Mouse (Mus musculus) embryonic fibroblast, embryonic 13.5 days (primary cell): ENCODE results near the gene Tmem126b. TPM values are rescaled to one million over a fixed set of nuclear protein-coding genes. Genes with fewer than 3 reads are reported as not detected.

Experiments used
- H3K27ac ChIP-seq: 2 replicates; pipeline ENCODE4 v1.5.1; 2012; ENCODE audit warnings: low read length, control low read depth, inconsistent platforms; ENCODE audit not compliant: insufficient read depth
- H3K4me1 ChIP-seq: 2 replicates; pipeline ENCODE4 v1.6.1; 2011; ENCODE audit warnings: low read length; ENCODE audit not compliant: control insufficient read depth, insufficient read depth
- H3K4me3 ChIP-seq: 2 replicates; pipeline ENCODE4 v1.5.1; 2011; ENCODE audit warnings: mild to moderate bottlenecking, control low read depth, low read length; ENCODE audit not compliant: insufficient read depth
- CTCF ChIP-seq: IDR thresholded peaks from 2 replicates; pipeline ENCODE4 v1.5.1; 2011; ENCODE audit warnings: mild to moderate bottlenecking, control low read depth, low read length, moderate library complexity, borderline replicate concordance; ENCODE audit not compliant: insufficient read depth
- POLR2A ChIP-seq: IDR thresholded peaks from 2 replicates; pipeline ENCODE4 v1.6.1; 2011; ENCODE audit warnings: low read depth, mild to moderate bottlenecking, control low read depth, low read length, moderate library complexity
- polyA plus RNA-seq: library from polyadenylated mRNA; stranded (reverse); fragments of >200 nt; gene quantifications from 2 replicates; pipeline ENCODE4 v1.2.4, GENCODE M21; 2011; ENCODE audit warnings: low read depth; ENCODE audit not compliant: missing spikeins, insufficient read length

The Tmem126b gene
- 16.8 and 19.1 TPM in 2 replicates for polyA plus RNA-seq

DNA sequence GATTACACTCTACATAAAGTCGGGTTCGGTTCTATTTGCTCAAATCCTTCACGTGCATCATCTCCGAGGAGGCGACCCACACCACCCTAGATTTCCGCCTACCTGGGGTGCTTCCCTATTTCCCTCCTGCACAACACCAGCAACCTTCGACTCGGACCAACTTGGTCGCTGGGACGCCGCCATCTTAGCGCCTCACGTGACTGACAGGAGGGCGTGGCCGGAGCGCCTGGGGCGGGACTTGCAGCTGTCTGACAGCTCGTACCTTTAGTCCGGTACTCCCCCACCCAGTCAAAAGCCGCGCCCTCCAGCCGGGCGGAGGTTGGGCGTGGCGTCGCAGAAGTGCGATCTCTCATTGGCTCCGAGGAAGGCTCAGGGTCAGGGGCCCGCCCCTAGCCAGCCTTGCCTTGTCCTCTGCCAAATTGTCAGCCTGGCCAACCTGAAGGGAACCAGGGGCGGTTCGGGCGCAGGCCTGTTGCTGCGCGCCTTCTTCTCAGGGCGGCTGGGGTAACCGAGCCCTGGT lies at the start of gene Tmem126b:
Gene Tmem126b (minus strand): TSS at position 209 of the 520 bp plus-strand sequence.
- no peak within 1 kb of the TSS for H3K27ac ChIP-seq
- TF ChIP-seq POLR2A (peak; percentile 91), CTCF (no peak)

DNA sequence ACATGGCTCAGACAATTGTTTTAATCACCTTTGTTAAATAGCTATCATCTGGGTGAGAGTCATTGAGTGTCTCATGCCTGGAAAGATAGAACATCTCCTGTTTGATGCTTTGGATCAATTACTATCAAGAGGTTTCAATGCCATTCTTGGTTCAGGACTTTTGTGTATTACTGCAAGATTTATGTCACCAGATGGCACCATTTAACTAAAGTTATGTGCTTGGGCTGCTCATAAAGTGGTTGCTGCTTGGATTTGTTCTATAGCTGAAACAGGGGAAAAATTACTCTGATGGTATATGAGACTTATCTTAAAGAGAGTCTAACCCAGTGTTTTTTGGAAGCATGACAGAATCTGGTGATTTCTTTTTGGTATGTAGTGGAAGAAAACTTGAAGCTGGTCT lies 36.5 kb upstream of the Tmem126b start:
- no peak overlapping the region for H3K27ac ChIP-seq
- no peak for TF ChIP-seq POLR2A
- TF ChIP-seq CTCF, result no peak
- no peaks in the 10 kb centered on the region for H3K4me1 ChIP-seq
- H3K4me3 ChIP-seq, result no peak overlapping the region

More for the DNA sequence above, at the start of gene Tmem126b:
- peaks cover 5% of the 10 kb centered on the region; the same call in 1 of the 2 replicates for H3K4me1 ChIP-seq
- peak within 1 kb of the TSS; percentile 78 for H3K4me3 ChIP-seq

DNA sequence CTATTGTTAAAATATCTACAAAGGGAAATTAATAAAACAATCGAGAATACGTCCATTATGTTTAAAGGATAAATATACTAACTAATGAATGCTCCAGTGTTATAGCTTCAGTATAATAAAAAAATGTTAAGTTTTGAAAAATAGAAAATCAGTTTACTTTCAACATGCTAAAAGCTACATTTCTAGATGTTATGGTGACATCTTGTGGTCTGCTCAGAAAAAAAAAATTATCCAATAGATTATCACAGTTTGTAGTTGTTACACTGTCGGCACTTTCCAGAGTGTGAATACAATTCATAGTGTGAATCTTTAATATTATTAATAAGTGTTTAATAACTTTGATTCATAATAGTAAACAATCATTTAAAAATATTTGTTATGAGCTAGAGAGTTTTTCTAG lies 32.3 kb upstream of the Tmem126b start:
- TF ChIP-seq CTCF (no peak), POLR2A (no peak)
- no peak overlapping the region for H3K4me3 ChIP-seq
- H3K4me1 ChIP-seq, result no peaks in the 10 kb centered on the region
- H3K27ac ChIP-seq, result no peak overlapping the region

- Histone ChIP-seq H3K4me1 (no peaks in the 10 kb centered on the region), H3K4me3 (no peak overlapping the region), H3K27ac (no peak overlapping the region)
- no peak for TF ChIP-seq CTCF
Observed at GRCm38 (mm10) chr7:90482607-90483006, 6.8 kb upstream of the Tmem126b start.

- H3K4me1 ChIP-seq, result peaks cover 5% of the 10 kb centered on the region; the same call in 1 of the 2 replicates
- peak within 1 kb of the TSS; percentile 78 for H3K4me3 ChIP-seq
- TF ChIP-seq CTCF (no peak), POLR2A (no peak)
- H3K27ac ChIP-seq, result no peak within 1 kb of the TSS
Observed at GRCm38 (mm10) chr7:90476313-90477245, 778 bp upstream of the Tmem126b start, which contains the start of gene Dlg2. Dlg2 (plus strand) TSS chr7:90476672.

- no peak overlapping the region for H3K27ac ChIP-seq
- no peak for TF ChIP-seq CTCF
Observed at GRCm38 (mm10) chr7:90473511-90473910, 2.3 kb downstream of the Tmem126b start.

GRCm38 (mm10) chr7:90461441-90461840 lies 14.4 kb downstream of the Tmem126b start:
- H3K27ac ChIP-seq, result no peak overlapping the region
- H3K4me3 ChIP-seq, result no peak overlapping the region
- H3K4me1 ChIP-seq, result no peaks in the 10 kb centered on the region; the same call in 1 of the 2 replicates
- TF ChIP-seq POLR2A, result no peak
- no peak for TF ChIP-seq CTCF

More at GRCm38 (mm10) chr7:90473511-90473910, 2.3 kb downstream of the Tmem126b start:
- no peak overlapping the region for H3K4me3 ChIP-seq
- peaks cover 5% of the 10 kb centered on the region; the same call in 1 of the 2 replicates for H3K4me1 ChIP-seq

- TF ChIP-seq POLR2A (no peak), CTCF (no peak)
- no peak overlapping the region for H3K4me3 ChIP-seq
- H3K27ac ChIP-seq, result no peak overlapping the region
- H3K4me1 ChIP-seq, result no peaks in the 10 kb centered on the region; the same call in 1 of the 2 replicates
Observed at GRCm38 (mm10) chr7:90460930-90461329, 14.9 kb downstream of the Tmem126b start.

- no peak overlapping the region for H3K4me3 ChIP-seq
- H3K4me1 ChIP-seq, result no peaks in the 10 kb centered on the region; the same call in 1 of the 2 replicates
- H3K27ac ChIP-seq, result no peak overlapping the region
- TF ChIP-seq CTCF, result no peak
- TF ChIP-seq POLR2A, result no peak
Observed at GRCm38 (mm10) chr7:90460330-90460729, 15.5 kb downstream of the Tmem126b start.

GRCm38 (mm10) chr7:90457517-90457916 lies 18.3 kb downstream of the Tmem126b start:
- no peaks in the 10 kb centered on the region; the same call in 1 of the 2 replicates for H3K4me1 ChIP-seq
- H3K4me3 ChIP-seq, result peak overlapping the region; percentile 94
- H3K27ac ChIP-seq, result peak overlapping the region; percentile 97
- no peak for TF ChIP-seq CTCF
- TF ChIP-seq POLR2A, result no peak
